15 mouse cellular contexts compared by ENCODE assay signal in the genomic region with DNA sequence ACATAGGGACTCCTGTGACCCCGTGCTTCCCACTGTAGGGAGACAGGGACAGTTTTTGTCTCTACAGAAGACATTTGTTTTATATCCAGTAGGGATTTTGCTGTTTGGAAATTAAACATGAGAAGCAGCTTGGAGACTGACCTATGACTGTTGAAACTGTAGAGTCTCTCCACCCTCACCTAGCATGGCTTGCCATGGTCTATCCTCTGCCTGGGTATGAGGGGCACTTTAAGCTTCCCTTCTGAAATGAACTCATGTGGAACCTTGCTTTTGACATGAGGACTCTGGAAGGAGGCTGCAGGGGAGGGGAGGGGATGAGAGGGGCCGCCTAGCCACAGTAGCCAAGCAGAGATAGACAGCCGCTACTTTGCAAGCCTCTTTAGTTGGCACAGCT.
"Had no signal": no experiment of that assay in that cellular context is flagged by ENCODE, and none has a peak within 500 bp of the region (broad histone marks: within the 10 kb centered on the region; RNA-seq: fewer than 3 reads in every experiment).

No protein-coding gene starts in this region.

- DNase-seq: kidney, adult 8-10 months; lung, embryonic 14.5 days; lung, postnatal 10 days; lung, postnatal 4 days; right cerebral cortex, postnatal 4 days; spleen, adult 18-20 months; thymus, adult 18-20 months; thymus, postnatal 14 days had no signal

- H3K4me3 ChIP-seq: limb, embryonic 15.5 days; liver, embryonic 12.5 days; megakaryocyte, embryonic 14.5 days; midbrain, embryonic 15.5 days; neural tube, embryonic 15.5 days had no signal

- H3K9ac ChIP-seq: limb, embryonic 15.5 days; liver, embryonic 12.5 days; lung, embryonic 14.5 days; midbrain, embryonic 15.5 days; neural tube, embryonic 15.5 days had no signal

- H3K4me2 ChIP-seq: limb, embryonic 15.5 days; liver, embryonic 12.5 days; lung, embryonic 14.5 days; midbrain, embryonic 11.5 days; midbrain, embryonic 15.5 days; neural tube, embryonic 15.5 days had no signal

- ATAC-seq: intestine, embryonic 16.5 days; liver, embryonic 12.5 days; midbrain, embryonic 15.5 days had no signal

- H3K9me3 ChIP-seq: limb, embryonic 15.5 days; liver, embryonic 12.5 days; megakaryocyte, embryonic 14.5 days; midbrain, embryonic 15.5 days; neural tube, embryonic 15.5 days had no signal

- H3K4me1 ChIP-seq: limb, embryonic 15.5 days; liver, embryonic 12.5 days; megakaryocyte, embryonic 14.5 days; midbrain, embryonic 15.5 days had no signal

- H3K36me3 ChIP-seq: limb, embryonic 15.5 days; liver, embryonic 12.5 days; midbrain, embryonic 15.5 days; neural tube, embryonic 15.5 days had no signal

- H3K27me3 ChIP-seq: limb, embryonic 15.5 days; liver, embryonic 12.5 days; megakaryocyte, embryonic 14.5 days; midbrain, embryonic 15.5 days; neural tube, embryonic 15.5 days had no signal

- H3K27ac ChIP-seq: limb, embryonic 15.5 days; liver, embryonic 12.5 days; midbrain, embryonic 15.5 days; neural tube, embryonic 15.5 days had no signal
